Mouse (Mus musculus) C3H10T1/2 (cell line): ENCODE data around the gene Selenoo. TPM values are rescaled to one million over a fixed set of nuclear protein-coding genes. Genes with fewer than 3 reads are reported as not detected.

Source experiments
- polyA plus RNA-seq, 2 experiments: library from polyadenylated mRNA; unstranded; fragments of >200 nt; fragmentation: generic; extraction: Trizol; gene quantifications; one replicate each; pipeline ENCODE4 v1.2.1; 2012; ENCODE audit warnings: missing spikeins in 2 of 2

Selenoo gene
- 10 to 100 TPM; 19.0 to 42.1 TPM for polyA plus RNA-seq

GRCm38 (mm10) chr15:89088607-89089247 lies at the start of gene Selenoo:
Selenoo (plus strand) TSS chr15:89089084.

GRCm38 (mm10) chr15:89059161-89059931 lies 29.5 kb upstream of the Selenoo start, which contains the start of gene Panx2:
Panx2 (plus strand) TSS chr15:89059734.

GRCm38 (mm10) chr15:89074613-89075477 lies 14.0 kb upstream of the Selenoo start, which contains the start of gene Trabd:
Trabd (plus strand) TSS chr15:89075124.

GRCm38 (mm10) chr15:89122649-89123366 lies 33.9 kb downstream of the Selenoo start, which contains the start of gene Tubgcp6:
Tubgcp6 (minus strand) TSS chr15:89123112.

GRCm38 (mm10) chr15:89128382-89129350 lies 39.8 kb downstream of the Selenoo start, which contains the start of gene Hdac10:
Hdac10 (minus strand) TSS chr15:89128700.

DNA sequence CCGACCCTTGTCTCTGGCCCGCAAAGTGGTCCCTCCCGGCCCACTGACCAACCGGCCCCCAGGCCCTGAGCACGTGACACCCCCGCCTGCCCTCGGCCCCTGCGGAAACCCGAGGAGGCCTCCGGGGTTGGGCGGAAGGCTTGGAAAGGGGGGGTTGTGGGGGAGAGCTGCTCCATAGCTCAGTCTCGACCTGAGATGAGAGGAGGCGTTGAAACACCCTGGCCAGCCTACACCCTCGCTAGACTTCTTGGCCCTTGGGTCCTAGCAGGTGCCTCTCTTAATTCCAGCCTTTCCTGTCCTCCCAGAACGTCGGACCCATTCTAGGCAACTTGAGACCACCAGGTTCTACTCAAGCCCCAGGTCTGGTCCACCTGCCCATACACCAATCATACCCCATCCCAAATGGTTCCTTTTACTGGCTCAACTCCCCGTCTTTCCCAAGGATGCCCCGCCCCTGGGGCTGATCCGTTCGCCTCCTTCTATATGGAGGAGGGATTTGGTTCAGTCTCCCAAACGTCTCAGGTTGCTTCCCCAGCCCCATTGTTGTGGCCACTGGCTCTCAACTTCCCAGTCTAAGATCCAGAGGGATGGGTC lies 51.9 kb downstream of the Selenoo start, which contains the start of gene Mapk12:
Gene Mapk12 (minus strand): TSS at position 45 of the 594 bp plus-strand sequence.

GRCm38 (mm10) chr15:89149271-89150040 lies 60.6 kb downstream of the Selenoo start, which contains the start of gene Mapk11:
Mapk11 (minus strand) TSS chr15:89149628.

Other genes with a start within 250 kb of the Selenoo start
- 10 to 100 TPM; 12.4 to 29.2 TPM for gene Pim3, start 226.9 kb upstream of the Selenoo start, polyA plus RNA-seq
- not detected for gene Ttll8, start 134.7 kb upstream of the Selenoo start, polyA plus RNA-seq
- gene Mlc1, start 110.1 kb upstream of the Selenoo start, polyA plus RNA-seq, result under 1 TPM; 0.01 to 0.04 TPM
- under 1 TPM in 1 of 2 experiments, not detected in 1; 0.01 TPM for gene Mov10l1, start 106.2 kb upstream of the Selenoo start, polyA plus RNA-seq
- gene Panx2, start 29.4 kb upstream of the Selenoo start, polyA plus RNA-seq, result under 1 TPM in 1 of 2 experiments, not detected in 1; 0.20 TPM
- gene Trabd, start 14.0 kb upstream of the Selenoo start, polyA plus RNA-seq, result 10 to 100 TPM; 44.6 to 47.8 TPM
- 10 to 100 TPM; 12.0 to 17.7 TPM for gene Tubgcp6, start 34.0 kb downstream of the Selenoo start, polyA plus RNA-seq
- gene Hdac10, start 39.6 kb downstream of the Selenoo start, polyA plus RNA-seq, result 10 to 100 TPM; 14.5 to 24.3 TPM
- 10 to 100 TPM; 29.5 to 43.6 TPM for gene Mapk12, start 51.6 kb downstream of the Selenoo start, polyA plus RNA-seq
- gene Mapk11, start 60.5 kb downstream of the Selenoo start, polyA plus RNA-seq, result 10 to 100 TPM; 12.4 to 13.6 TPM
- 100 to 1,000 TPM; 252 to 448 TPM for gene Plxnb2, start 91.7 kb downstream of the Selenoo start, polyA plus RNA-seq
- gene Dennd6b, start 107.4 kb downstream of the Selenoo start, polyA plus RNA-seq, result 1 to 10 TPM; 1.6 to 6.5 TPM
- gene Ppp6r2, start 122.5 kb downstream of the Selenoo start, polyA plus RNA-seq, result 10 to 100 TPM in 1 of 2 experiments, 1 to 10 TPM in 1; 7.8 to 52.7 TPM
- 100 to 1,000 TPM; 132 to 134 TPM for gene Sbf1, start 226.2 kb downstream of the Selenoo start, polyA plus RNA-seq
- under 1 TPM; 0.02 to 0.04 TPM for gene Adm2, start 233.6 kb downstream of the Selenoo start, polyA plus RNA-seq
- not detected for gene Miox, start 245.3 kb downstream of the Selenoo start, polyA plus RNA-seq